Mouse (Mus musculus) heart, adult 2 months (tissue): ENCODE results near the gene Klk13. TPM values are rescaled to one million over a fixed set of nuclear protein-coding genes. Genes with fewer than 3 reads are reported as not detected.
A peak's percentile ranks its signal among the peaks of the same experiment; 100 is the strongest.
"Not testable (repeated sequence)": the region's sequence is repeated elsewhere in the genome, so short reads cannot be mapped to it uniquely, and the experiment has no call there.

ENCODE experiments used
- DNase-seq, 2 experiments: peaks; one replicate each; pipeline ENCODE4 v3.0.0; 2021
- H3K27ac ChIP-seq: fragments of 200-600 bp; 2 replicates; pipeline ENCODE4 v1.8.1; 2022
- H3K27me3 ChIP-seq: fragments of 200-500 bp; 2 replicates; pipeline ENCODE4 v1.6.1; 2012; ENCODE audit warnings: mild to moderate bottlenecking, low read length, inconsistent platforms, mixed read lengths; ENCODE audit not compliant: control insufficient read depth, insufficient read depth
- H3K36me3 ChIP-seq: fragments of 200-500 bp; 2 replicates; pipeline ENCODE4 v1.6.1; 2012; ENCODE audit warnings: low read length, inconsistent platforms; ENCODE audit not compliant: control insufficient read depth, insufficient read depth
- H3K4me1 ChIP-seq: fragments of 200-500 bp; 2 replicates; pipeline ENCODE4 v1.6.1; 2011; ENCODE audit warnings: low read length; ENCODE audit not compliant: control insufficient read depth, insufficient read depth
- H3K4me3 ChIP-seq: fragments of 200-600 bp; 2 replicates; pipeline ENCODE4 v1.8.1; 2022
- H3K79me2 ChIP-seq: fragments of 200-500 bp; replicated peaks from 2 replicates; pipeline ENCODE4 v1.6.1; 2012; ENCODE audit warnings: mild to moderate bottlenecking, inconsistent platforms, low read length, moderate library complexity, mixed read lengths; ENCODE audit not compliant: control insufficient read depth, insufficient read depth
- H3K9ac ChIP-seq: fragments of 200-500 bp; 2 replicates; pipeline ENCODE4 v1.6.1; 2012; ENCODE audit warnings: low read depth, mild to moderate bottlenecking, control low read depth, inconsistent platforms, low read length, mixed read lengths
- CTCF ChIP-seq: fragments of 200-600 bp; IDR thresholded peaks from 2 replicates; pipeline ENCODE4 v1.8.1; 2022; ENCODE audit warnings: antibody characterized with exemption, mild to moderate bottlenecking, moderate library complexity
- EP300 ChIP-seq: fragments of 200-500 bp; IDR thresholded peaks from 2 replicates; pipeline ENCODE4 v1.6.1; 2011; ENCODE audit warnings: low read depth, low read length, control low read depth; ENCODE audit not compliant: insufficient read depth
- POLR2A ChIP-seq: fragments of 200-500 bp; IDR thresholded peaks from 2 replicates; pipeline ENCODE4 v1.6.1; 2011; ENCODE audit warnings: mild to moderate bottlenecking, low read depth, low read length, control low read depth; ENCODE audit not compliant: insufficient read depth
- WGBS: fragments of 180-500 bp; shearing (Covaris S2); methylation state at CpG from one replicate; pipeline ENCODE4 v1.1.7; 2018; 5-methylcytosine and 5-hydroxymethylcytosine counted together
- intact Hi-C: fragments of 180-260 bp; cut with DNase I; formaldehyde crosslinking; loops from one replicate; pipeline ENCODE4 v1.15.1; 2025
- polyA plus RNA-seq: library from polyadenylated mRNA; depleted of rRNA; stranded (reverse); fragments of >200 nt; gene quantifications from 2 replicates; pipeline ENCODE4 v1.2.3, GENCODE M21; 2012
- total RNA-seq, 2 experiments: library from RNA; stranded (reverse); gene quantifications; 2 replicates each; pipeline ENCODE4 v1.2.3; 2021

Gene Klk13
- total and polyA plus RNA-seq, 3 experiments, result 0.18 TPM; not detected in 2

DNA sequence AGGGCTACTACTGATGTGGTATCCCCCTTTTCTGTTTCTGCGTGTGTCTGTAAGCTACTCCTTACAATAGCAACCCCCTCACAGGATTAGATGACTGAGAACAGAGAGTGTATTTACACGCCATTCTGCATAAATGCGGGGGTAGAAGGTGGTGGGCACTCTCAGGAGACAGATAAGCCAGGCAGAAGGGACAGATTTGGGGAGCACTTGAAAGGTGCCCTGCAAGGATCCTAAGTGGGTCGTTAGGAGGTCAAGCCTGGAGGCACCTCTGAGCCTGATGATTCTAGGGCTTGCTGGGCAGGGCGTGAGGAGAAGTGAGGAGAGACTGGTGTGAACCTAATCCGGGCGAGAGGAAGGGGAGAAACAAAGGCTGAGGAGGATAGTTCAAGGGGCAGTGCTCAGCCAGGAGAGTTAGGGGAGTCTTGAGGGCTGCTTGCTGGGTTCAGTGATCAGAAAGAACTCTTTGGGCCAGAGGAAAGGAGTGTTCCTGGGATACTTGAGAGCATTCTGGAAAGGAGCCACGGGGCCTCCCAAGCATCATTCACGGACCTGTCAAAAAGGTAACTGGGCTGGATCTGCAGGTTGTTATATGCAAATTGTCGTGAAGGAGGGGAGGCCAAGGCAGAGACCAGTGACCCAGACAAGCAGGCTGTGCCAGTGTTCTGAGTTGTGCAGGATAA is 39.6 kb upstream of the Klk13 start:
- Histone ChIP-seq H3K79me2 (no peaks in the 10 kb centered on the region), H3K27me3 (no peaks in the 10 kb centered on the region), H3K36me3 (no peaks in the 10 kb centered on the region), H3K27ac (peak overlapping the region; percentile 80), H3K4me3 (peak overlapping the region; percentile 90), H3K9ac (peak overlapping the region; percentile 70), H3K4me1 (peaks cover 5% of the 10 kb centered on the region)
- intact Hi-C loops, result loop anchor here (5.0 to 10.0 kb wide), 3 partner anchors 110 to 702 kb away; partner anchors contain the start of genes Cldnd2, Etfb, Gm45233 and Zfp658
- TF ChIP-seq POLR2A, result no peak
- TF ChIP-seq CTCF, result no peak
- no peak for TF ChIP-seq EP300
- WGBS, result 19% methylated on average over 10 of the region's 10 CpGs
- no peak for DNase-seq

DNA sequence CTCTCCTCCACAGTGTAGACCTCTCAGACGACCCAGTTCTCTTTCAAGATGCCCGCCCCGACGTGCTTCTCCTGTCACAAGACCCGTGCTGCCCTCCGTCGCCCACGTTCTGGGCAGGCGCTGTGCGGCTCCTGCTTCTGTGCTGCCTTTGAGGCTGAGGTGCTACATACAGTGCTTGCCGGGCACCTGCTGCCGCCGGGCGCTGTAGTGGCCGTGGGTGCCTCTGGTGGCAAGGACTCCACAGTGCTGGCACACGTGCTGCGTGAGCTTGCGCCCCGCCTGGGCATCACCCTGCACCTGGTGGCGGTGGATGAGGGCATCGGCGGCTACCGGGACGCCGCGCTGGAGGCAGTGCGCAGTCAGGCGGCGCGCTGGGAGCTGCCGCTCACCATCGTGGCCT is 37.3 kb upstream of the Klk13 start:
- TF ChIP-seq CTCF (no peak), POLR2A (no peak), EP300 (no peak)
- H3K27ac ChIP-seq, result no peak overlapping the region
- H3K4me1 ChIP-seq, result peaks cover 5% of the 10 kb centered on the region
- 91% methylated on average over 32 of the region's 32 CpGs for WGBS
- H3K27me3 ChIP-seq, result no peaks in the 10 kb centered on the region
- intact Hi-C loops, result loop anchor here (10.0 kb wide), 1 partner anchor 700 kb away; no protein-coding TSS in a partner anchor
- H3K9ac ChIP-seq, result no peak overlapping the region
- H3K79me2 ChIP-seq, result no peaks in the 10 kb centered on the region
- H3K4me3 ChIP-seq, result no peak overlapping the region
- no peaks in the 10 kb centered on the region for H3K36me3 ChIP-seq
- no peak for DNase-seq

DNA sequence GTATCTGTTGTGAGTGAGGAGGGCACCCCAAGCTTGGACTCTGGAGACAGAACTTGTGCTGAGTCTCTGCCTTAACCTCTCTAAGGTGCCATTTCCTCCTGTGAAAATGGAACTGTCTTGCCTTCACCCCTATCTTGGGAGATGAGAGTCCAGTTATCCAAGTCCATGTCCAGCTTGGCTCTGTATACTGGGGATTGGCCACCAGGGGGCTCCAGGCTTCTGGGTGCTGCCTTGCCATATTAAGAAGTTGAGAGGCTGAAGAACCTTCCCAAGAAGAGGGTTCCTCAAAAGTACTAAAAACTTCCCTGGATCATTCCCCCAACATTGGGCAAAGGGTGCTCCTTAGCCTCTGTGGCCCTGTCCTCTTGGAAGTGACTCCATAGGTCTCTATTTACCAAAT is 33.9 kb upstream of the Klk13 start:
- H3K9ac ChIP-seq, result no peak overlapping the region
- no peaks in the 10 kb centered on the region for H3K27me3 ChIP-seq
- H3K36me3 ChIP-seq, result no peaks in the 10 kb centered on the region
- no peaks in the 10 kb centered on the region for H3K4me1 ChIP-seq
- DNase-seq, result peak; percentile 41 to 58
- no peak overlapping the region for H3K4me3 ChIP-seq
- intact Hi-C loops, result loop anchor here (1.0 to 10.0 kb wide), 2 partner anchors 217 to 696 kb away; no protein-coding TSS in a partner anchor
- peak; percentile 83 for TF ChIP-seq CTCF
- TF ChIP-seq EP300, result no peak
- no peak overlapping the region for H3K27ac ChIP-seq
- no peaks in the 10 kb centered on the region for H3K79me2 ChIP-seq

DNA sequence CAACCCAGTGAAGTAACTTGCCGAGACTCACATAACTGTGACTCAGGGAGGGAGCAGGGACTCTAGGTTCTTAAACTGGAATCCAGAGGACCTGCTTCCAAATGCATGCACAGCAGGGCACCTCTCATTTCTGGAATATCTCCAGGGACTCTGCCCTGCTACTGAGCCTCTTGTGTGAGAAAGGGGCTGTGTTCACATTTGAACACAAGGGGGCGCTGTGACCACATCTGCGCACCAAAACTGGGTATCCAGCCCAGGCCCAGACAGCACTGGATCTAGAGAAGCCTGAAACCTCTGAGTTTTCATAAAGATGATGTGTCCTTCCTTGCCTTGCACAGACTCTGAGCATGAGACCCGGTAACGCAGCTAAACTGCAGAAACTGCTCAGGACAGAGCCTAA is 31.4 kb upstream of the Klk13 start:
- no peak overlapping the region for H3K4me3 ChIP-seq
- peak; percentile 54 to 73 for DNase-seq
- peaks cover 1% of the 10 kb centered on the region; the same call in 1 of the 2 replicates for H3K4me1 ChIP-seq
- H3K27ac ChIP-seq, result no peak overlapping the region
- no peak overlapping the region for H3K9ac ChIP-seq
- intact Hi-C loops, result loop anchor here (2.0 to 5.0 kb wide), 3 partner anchors 66 to 102 kb away; partner anchors contain the start of gene Klk12
- no peaks in the 10 kb centered on the region for H3K27me3 ChIP-seq
- H3K79me2 ChIP-seq, result no peaks in the 10 kb centered on the region
- TF ChIP-seq CTCF, result peak; percentile 97; the same call in 1 of the 2 replicates
- no peak for TF ChIP-seq POLR2A
- peak; percentile 62; the same call in 1 of the 2 replicates for TF ChIP-seq EP300
- WGBS, result 17% methylated on average over 5 of the region's 5 CpGs
- no peaks in the 10 kb centered on the region for H3K36me3 ChIP-seq

DNA sequence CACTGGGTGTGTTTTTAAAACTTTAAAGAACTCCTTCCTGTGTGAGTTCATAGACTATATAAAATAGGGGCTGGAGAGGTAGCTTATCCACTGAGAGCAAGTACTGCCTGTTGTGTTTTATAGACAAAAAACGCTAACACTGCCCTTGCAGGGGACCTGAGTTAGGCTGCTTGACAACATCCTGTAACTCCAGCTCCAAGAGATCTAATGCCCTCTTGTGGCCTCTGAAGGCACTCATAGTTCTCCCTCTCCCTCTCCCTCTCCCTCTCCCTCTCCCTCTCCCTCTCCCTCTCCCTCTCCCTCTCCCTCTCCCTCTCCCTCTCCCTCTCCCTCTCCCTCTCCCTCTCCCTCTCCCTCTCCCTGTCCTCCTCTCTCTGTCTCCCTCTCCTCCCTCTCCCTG is 29.9 kb upstream of the Klk13 start:
- H3K4me1 ChIP-seq, H3K9ac ChIP-seq, H3K27me3 ChIP-seq, DNase-seq, H3K27ac ChIP-seq, H3K79me2 ChIP-seq, H3K4me3 ChIP-seq, H3K36me3 ChIP-seq: not testable (repeated sequence)
- WGBS, result 22% methylated on average over 1 of the region's 1 CpGs
- peak; percentile 43 for TF ChIP-seq CTCF
- intact Hi-C loops, result loop anchor here (5.0 kb wide), 2 partner anchors 65 to 85 kb away; partner anchors contain the start of gene Klk12

DNA sequence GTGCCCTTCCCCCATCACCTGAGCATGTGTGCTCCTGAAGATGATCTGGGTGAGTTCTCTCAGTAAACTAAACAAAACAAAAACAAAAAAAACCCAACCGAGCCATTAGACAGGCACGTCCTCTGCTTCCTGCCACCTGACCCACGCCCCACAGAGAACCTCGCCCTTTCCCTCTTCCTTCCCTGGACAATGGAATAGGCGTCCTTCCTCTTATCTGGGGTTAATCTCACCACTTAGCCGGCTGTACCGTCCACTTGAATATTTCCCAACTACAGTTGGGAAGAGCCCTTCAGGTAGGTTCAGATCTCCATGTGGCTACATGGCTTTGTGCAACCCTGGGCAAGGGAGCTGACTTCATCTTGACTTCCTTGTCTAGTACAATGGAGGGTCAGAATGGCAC is 27.3 kb upstream of the Klk13 start:
- intact Hi-C loops, result no loop called here
- H3K4me3 ChIP-seq, result no peak overlapping the region
- no peaks in the 10 kb centered on the region for H3K79me2 ChIP-seq
- H3K4me1 ChIP-seq, result peaks cover 1% of the 10 kb centered on the region; the same call in 1 of the 2 replicates
- TF ChIP-seq POLR2A (no peak), CTCF (no peak), EP300 (peak; percentile 33; the same call in 1 of the 2 replicates)
- H3K9ac ChIP-seq, result no peak overlapping the region
- H3K27me3 ChIP-seq, result no peaks in the 10 kb centered on the region
- peak in 1 of 2 experiments; percentile 26 for DNase-seq
- 31% methylated on average over 7 of the region's 7 CpGs for WGBS
- H3K36me3 ChIP-seq, result no peaks in the 10 kb centered on the region
- H3K27ac ChIP-seq, result peak overlapping the region; percentile 32
